Mouse (Mus musculus) adrenal gland, adult 18-20 months (tissue): ENCODE measurements at regions not wholly inside any gene's neighbourhood (a gene's known extent, or its start where the extent isn't known, plus 50 kb on each side); places are given as distances from the start of the nearest gene placed in this dataset.
A peak's percentile ranks its signal among the peaks of the same experiment; 100 is the strongest.
"Not testable (repeated sequence)": the region's sequence is repeated elsewhere in the genome, so short reads cannot be mapped to it uniquely, and the experiment has no call there.

Experiments used
- DNase-seq, 2 experiments: peaks; one replicate each; pipeline ENCODE4 v3.0.0; 2021 to 2022; ENCODE audit warnings: low spot score in 2 of 2

DNA sequence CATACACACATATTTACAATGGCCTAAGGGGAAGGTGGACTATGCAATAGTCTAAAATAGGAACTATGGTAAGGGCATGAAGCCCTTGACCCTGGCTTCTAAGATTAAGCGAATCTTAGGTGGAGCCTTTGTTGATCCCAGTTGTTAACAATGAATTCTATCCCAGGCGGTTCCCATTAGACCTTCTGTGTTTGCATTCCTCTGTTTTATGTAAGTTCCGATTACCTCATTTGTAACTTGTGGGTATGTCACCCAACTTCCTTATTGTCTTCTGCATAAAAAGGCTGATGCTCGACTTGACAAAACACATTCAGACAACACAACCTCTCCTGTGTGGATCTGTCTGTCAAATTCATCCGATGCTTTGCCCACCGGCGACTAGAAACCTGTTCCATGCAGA is 335.6 kb downstream of the Gm11232 start:
- not testable (repeated sequence) for DNase-seq

GRCm38 (mm10) chr4:71409867-71410266 is 347.9 kb downstream of the Gm11232 start:
- no peak for DNase-seq

- DNase-seq: no peak
These were observed 367.3 kb downstream of the Gm11232 start for GRCm38 (mm10) chr4:71390444-71390843.

DNA sequence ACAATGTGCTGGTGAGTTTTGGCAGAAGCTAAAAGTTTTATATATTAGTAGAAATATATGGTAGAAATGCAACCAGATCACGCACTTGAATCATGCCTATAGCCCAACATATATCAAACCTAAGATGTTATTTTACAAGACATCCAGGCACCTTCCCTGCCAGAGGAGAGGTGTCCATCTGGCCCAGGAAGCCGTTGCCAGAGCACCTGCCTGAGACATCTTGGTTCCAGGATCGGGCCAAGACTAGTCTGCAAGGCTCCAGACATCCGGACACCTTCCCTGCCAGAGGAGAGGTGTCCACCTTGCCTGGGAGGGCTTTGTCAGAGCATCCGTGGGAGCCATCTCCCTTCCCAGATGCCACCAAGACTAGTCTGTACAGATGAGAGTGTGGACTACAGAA is 388.5 kb downstream of the Gm11232 start:
- DNase-seq: no peak

GRCm38 (mm10) chr4:71363761-71364160 is 394.0 kb downstream of the Gm11232 start:
- DNase-seq: no peak

DNA sequence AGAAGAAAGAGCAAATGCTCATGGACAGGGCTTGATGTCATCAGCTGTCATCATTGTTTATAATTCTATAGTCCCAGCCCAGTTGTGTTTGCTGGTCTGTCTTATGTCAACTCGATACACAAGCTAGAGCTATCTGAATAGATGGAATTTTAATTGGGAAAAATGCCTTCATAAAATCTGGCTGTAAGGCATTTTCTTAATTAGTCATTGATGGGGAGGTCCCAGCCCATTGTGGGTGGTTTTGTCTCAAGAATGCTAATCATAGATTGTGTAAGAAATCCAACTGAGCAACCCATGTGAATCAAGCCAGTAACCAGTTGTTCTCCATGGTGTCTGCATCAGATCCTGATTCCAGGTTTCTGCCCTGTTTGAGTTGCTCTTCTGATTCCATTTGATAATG is 400.1 kb downstream of the Gm11232 start:
- no peak for DNase-seq

GRCm38 (mm10) chr4:71356714-71357113 is 401.1 kb downstream of the Gm11232 start:
- no peak for DNase-seq

GRCm38 (mm10) chr4:71356310-71356709 is 401.5 kb downstream of the Gm11232 start:
- DNase-seq: no peak

DNA sequence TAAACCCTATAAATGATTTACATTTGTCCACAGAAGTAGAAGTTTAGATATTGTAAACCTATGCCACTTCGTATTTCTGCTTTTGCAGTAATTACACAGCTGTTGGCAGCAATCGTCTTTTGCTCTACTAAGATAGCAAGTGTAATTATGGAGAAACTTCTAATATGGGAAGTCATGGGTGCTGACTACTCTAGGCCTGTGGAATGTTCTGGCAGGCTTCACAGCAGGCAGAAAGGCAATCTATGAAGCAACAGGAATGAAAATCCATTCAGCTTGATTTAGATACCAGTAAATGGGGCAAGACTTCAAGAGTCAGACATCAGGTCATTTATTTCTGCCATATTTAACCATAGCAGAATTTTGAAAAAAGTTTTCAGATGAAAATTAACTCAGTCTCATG is 405.9 kb downstream of the Gm11232 start:
- DNase-seq: no peak

DNA sequence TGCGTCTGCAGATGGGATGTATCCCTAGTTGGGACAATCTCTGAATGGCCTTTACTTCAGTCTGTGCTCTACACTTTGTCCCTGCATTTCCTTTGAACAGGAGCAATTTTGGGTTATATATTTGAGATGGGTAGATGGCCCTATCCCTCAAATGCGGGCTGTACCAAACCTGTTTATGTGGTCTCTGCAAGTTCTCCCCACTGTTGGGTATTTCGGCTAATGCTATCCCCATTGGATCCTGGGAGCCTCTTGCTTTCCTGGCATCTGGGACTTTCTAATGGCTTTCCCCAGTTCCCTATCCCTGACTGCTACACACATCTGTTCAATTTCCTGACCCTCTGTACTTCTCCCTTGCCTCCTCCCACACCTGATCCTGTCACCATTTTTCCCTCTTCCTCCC is 414.7 kb downstream of the Gm11232 start:
- no peak for DNase-seq

DNA sequence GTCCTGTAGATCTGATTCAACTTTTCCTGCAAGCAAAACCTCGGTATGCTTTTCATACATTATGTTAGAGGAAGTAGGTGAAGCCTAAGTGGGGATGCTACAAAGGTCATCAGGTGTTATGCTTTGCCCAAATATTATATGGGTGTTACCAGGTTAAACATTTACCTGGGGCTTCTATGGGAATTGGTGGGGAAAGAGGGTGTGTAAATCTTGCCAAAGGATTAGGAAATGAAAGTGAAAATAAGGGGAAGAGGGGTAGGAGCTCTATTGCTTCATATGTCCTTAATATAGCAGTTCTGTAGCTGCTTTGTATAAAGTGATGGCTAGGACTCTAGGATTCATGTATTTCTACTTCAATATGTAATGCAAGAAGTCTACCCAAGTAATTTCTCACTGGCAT is 419.2 kb downstream of the Gm11232 start:
- no peak for DNase-seq

DNA sequence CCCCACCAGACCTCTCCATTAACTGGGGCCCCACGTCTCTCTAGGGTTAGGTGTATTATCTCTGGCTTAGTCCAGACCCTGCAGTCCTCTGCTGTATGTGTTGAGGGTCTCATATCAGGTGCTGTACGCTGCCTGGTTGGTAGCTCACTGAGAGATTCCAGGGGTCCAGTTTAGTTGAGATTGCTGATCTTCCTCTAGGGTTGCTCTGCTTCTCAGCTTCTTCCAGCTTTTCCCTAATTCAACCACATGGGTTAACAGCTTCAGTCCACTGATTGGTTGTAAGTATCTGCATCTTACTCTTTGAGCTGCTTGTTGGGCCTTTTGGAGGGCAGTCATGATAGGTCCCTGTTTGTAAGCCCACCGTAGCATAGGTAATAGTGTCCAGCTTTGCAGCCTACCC is 425.1 kb downstream of the Gm11232 start:
- DNase-seq: no peak

DNA sequence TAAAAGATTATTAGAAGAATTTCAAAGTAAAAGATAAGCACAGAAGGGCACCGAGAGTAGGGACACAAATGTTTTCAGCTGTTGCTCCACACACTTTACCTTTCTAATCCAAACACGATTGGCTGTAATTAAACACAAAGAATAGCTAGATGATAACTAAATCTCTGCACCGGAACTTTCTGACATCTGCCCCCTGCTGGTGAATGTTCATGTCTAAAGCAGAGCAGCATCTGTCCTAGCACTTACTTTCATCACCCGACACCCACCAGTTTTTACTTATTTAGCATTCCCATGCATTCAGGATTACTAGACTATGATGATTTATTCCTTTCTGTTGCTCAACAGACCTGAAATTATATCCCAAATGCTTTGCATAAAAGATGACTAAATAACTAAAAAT is 425.7 kb downstream of the Gm11232 start:
- peak; percentile 23 to 36 for DNase-seq

DNA sequence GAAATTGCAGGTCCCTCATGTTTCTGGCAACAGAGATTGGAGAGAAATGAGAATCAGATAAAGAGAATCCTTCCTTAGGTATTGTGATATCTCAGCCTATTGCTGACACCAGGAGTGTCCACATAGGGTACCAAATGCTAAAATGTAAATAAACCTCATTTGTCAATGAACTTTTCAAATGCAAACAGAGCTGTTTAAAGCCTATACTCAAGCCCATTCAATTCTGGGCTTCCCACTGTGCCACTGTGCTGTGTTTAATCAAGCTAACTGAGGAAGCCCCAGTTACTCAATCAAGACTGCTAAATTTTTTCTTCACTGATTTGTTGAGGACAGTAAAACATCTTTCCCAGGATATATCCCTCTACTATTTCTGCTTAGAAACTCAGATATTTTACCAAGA is 441.2 kb downstream of the Gm11232 start:
- DNase-seq: no peak

DNA sequence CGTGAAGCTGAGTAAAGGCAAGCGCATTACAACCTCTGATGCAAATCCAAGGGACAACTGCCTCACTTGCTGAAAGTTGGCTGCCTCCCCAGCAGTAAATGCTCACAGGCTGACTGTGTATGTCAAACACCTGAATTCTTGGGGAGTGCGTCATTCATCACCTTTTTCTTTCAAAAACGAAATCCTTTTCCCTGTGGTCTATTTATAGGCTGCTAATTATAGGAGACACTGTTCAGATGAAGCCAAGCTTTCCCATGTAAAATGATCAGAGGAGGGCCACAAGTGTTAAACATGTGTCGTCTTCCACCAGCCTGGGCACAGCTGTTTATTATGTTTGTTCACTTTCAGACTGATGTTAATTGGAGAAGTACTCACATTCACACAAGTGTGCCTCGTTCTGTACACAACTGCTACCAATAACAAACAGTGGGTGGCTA is 450.6 kb downstream of the Gm11232 start:
- DNase-seq: no peak

- no peak for DNase-seq
These were observed 451.1 kb downstream of the Gm11232 start for GRCm38 (mm10) chr4:71306690-71307089.

DNA sequence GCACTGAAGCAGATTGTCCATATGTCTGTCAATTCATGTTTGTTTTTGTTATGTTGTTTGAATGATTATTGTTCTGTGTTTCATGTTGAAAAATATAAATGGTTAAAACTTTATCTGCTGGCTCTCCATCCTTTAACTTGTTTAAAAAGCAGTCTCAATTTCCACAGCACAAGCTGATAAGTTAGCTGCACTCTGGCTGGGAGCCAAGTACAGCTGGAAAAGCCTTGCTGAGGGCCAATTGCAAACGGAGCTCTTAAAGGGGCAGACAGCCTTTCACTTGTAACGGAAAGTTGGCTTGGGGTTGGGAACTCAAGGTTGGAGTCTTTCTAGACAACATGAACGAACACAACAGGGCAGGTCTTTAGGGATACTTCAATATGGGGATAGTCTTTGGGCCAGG is 462.0 kb downstream of the Gm11232 start:
- not testable (repeated sequence) for DNase-seq

- peak in 1 of 2 experiments; percentile 5 for DNase-seq
These were observed 466.0 kb downstream of the Gm11232 start for GRCm38 (mm10) chr4:71291741-71292149.

DNA sequence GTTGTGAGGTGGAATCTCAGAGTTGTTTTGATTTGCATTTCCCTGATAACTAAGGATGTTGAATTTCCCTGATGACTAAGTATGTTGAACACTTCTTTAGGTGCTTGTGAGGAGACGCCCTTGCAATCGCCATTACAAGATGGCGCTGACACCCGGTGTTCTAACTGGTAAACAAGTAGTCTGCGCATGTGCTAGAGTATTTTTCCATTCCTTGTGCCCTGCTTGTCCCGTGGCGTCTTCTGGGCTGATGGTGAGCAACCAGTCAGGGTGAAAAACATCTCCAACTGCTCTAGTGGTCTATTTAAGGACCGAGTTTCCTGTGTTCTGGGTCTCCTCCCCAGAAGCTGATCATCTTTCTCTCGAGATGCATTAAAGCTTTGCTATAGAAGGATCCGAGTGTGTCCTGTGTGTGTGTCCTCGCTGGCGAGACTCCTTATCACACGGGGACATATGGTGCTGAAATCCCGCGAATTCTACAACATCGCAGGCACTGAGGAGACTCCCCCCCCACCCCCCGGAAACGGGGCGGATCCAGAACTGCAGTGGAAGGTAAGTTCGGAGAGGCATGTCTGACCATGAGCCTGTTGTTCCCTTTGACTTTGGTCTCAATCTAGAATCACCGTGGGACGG is 466.5 kb downstream of the Gm11232 start:
- DNase-seq: peak in 1 of 2 experiments; percentile 23

- DNase-seq: no peak
These were observed 474.6 kb downstream of the Gm11232 start for GRCm38 (mm10) chr4:71283147-71283546.

DNA sequence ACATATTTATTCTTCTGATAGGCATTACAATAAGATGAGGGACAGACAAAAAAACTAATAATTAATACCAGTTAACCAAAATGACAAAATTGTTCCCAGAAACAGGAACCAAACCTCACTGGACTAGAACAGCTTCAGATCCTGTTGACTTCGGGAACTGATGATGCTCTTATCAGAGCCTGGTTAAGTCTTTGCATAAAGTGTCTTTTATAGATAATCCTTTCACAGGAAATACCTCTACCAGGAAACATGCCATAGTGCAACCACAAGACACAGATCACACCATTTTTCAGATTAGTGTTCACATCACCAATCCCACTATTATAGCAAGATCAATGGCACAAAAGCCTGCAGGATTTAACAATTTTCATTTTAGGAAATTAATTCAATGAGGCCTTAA is 478.1 kb downstream of the Gm11232 start:
- no peak for DNase-seq

DNA sequence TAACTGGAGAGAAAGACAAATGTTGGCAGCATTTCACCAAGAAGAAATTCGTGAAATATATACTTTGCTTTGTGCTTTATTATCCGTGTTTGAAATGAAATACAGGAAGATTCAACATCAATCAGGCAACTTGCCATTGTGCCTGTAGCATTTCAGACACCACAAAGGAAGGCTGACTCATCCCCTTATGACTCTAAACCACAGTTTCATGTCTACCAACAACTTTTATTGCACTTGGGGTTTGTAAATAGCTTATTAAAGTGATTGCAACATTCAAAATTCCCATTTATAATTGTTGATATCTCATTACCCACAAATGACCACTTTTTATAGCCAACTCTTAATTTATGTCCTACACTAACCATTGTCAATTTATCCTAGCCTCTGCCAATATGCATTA is 497.9 kb downstream of the Gm11232 start:
- DNase-seq: no peak

GRCm38 (mm10) chr4:71230497-71230872 is 527.3 kb downstream of the Gm11232 start:
- DNase-seq: no peak
